Mouse (Mus musculus) heart, postnatal 4 days (tissue): Measurements from ENCODE around the gene Rpl13a. TPM values are rescaled to one million over a fixed set of nuclear protein-coding genes. Genes with fewer than 3 reads are reported as not detected.
"Not testable (repeated sequence)": the region's sequence is repeated elsewhere in the genome, so short reads cannot be mapped to it uniquely, and the experiment has no call there.

Experiments
- DNase-seq: peaks from one replicate; pipeline ENCODE4 v3.0.0; 2021
- total RNA-seq, 2 experiments: library from RNA; stranded (reverse); gene quantifications; 2 replicates each; pipeline ENCODE4 v1.2.3; 2021

Gene Rpl13a
- total RNA-seq, 2 experiments from 2014 or later = 1,039 to 1,207 TPM

GRCm38 (mm10) chr7:45113476-45113875 lies 15.1 kb downstream of the Rpl13a start:
- DNase-seq = no peak

- DNase-seq = no peak
Observed at GRCm38 (mm10) chr7:45112529-45112928, 16.0 kb downstream of the Rpl13a start.

GRCm38 (mm10) chr7:45111940-45112339 lies 16.6 kb downstream of the Rpl13a start:
- DNase-seq = no peak

- DNase-seq = not testable (repeated sequence)
Observed at GRCm38 (mm10) chr7:45110089-45110488, 18.5 kb downstream of the Rpl13a start.

- DNase-seq = no peak
Observed at GRCm38 (mm10) chr7:45107052-45107645, 21.4 kb downstream of the Rpl13a start.

GRCm38 (mm10) chr7:45106441-45106840 lies 22.1 kb downstream of the Rpl13a start:
- DNase-seq = no peak

GRCm38 (mm10) chr7:45105491-45105890 lies 23.1 kb downstream of the Rpl13a start:
- DNase-seq = no peak

- DNase-seq = no peak
Observed at GRCm38 (mm10) chr7:45104941-45105340, 23.6 kb downstream of the Rpl13a start.

GRCm38 (mm10) chr7:45103652-45104180 lies 24.8 kb downstream of the Rpl13a start, which contains the start of gene Fcgrt:
TSS of gene Fcgrt (minus strand) at chr7:45103851.
- peak; percentile 94 for DNase-seq

GRCm38 (mm10) chr7:45102940-45103585 lies 25.5 kb downstream of the Rpl13a start:
- no peak for DNase-seq

GRCm38 (mm10) chr7:45102441-45102840 lies 26.1 kb downstream of the Rpl13a start:
- DNase-seq = no peak

GRCm38 (mm10) chr7:45100046-45100445 lies 28.5 kb downstream of the Rpl13a start:
- DNase-seq = no peak

- DNase-seq = no peak
Observed at GRCm38 (mm10) chr7:45098541-45099240, 29.9 kb downstream of the Rpl13a start.

- DNase-seq = no peak
Observed at GRCm38 (mm10) chr7:45097479-45097878, 31.1 kb downstream of the Rpl13a start.

- DNase-seq = not testable (repeated sequence)
Observed at GRCm38 (mm10) chr7:45095965-45096364, 32.6 kb downstream of the Rpl13a start.

- no peak for DNase-seq
Observed at GRCm38 (mm10) chr7:45095367-45095766, 33.2 kb downstream of the Rpl13a start.

GRCm38 (mm10) chr7:45094121-45094520 lies 34.4 kb downstream of the Rpl13a start:
- no peak for DNase-seq

GRCm38 (mm10) chr7:45093516-45093905 lies 35.0 kb downstream of the Rpl13a start:
- no peak for DNase-seq

GRCm38 (mm10) chr7:45092828-45093515 lies 35.6 kb downstream of the Rpl13a start:
- DNase-seq = no peak

GRCm38 (mm10) chr7:45092048-45092447 lies 36.5 kb downstream of the Rpl13a start, which contains the start of gene Rcn3:
TSS of gene Rcn3 (minus strand) at chr7:45092221.
- peak; percentile 93 for DNase-seq

GRCm38 (mm10) chr7:45091001-45091990 lies 37.3 kb downstream of the Rpl13a start:
- DNase-seq = peak; percentile 66
